Mouse (Mus musculus): ENCODE results near the gene Neu3. TPM values are rescaled to one million over a fixed set of nuclear protein-coding genes. Genes with fewer than 3 reads are reported as not detected.
"Not testable (repeated sequence)": the region's sequence is repeated elsewhere in the genome, so short reads cannot be mapped to it uniquely, and the experiment has no call there.

The Neu3 gene
- polyA plus RNA-seq, 1 experiment from 2014 or later = 3.4 TPM

DNA sequence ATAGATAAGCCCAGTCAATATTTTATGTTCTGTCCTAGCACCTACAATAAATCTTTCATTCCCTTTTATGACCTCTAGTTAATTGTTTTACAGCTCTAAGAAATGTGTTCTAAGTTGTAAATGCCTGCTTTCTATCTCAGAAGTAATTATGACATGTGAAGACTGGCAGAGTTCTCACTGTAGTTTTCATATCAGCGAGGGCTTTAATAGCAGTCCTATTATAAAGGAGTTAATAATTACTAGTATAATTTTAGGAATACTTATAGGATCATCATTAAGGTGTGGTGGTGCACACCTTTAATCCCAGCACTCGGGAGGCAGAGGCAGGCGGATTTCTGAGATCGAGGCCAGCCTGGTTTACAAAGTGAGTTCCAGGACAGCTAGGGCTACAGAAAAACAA is 16.6 kb downstream of the Neu3 start:
- no peaks in the 10 kb centered on the region for H3K9me3 ChIP-seq (replicated peaks)
- H3K27me3 ChIP-seq (replicated peaks) = no peaks in the 10 kb centered on the region
- H3K4me3 ChIP-seq = no peak overlapping the region
- ATAC-seq (ENCODE audit: insufficient number of reproducible peaks, low FRiP score) = no peak
- H3K4me2 ChIP-seq = no peak overlapping the region
- 91% methylated on average over 4 of the region's 4 CpGs for WGBS
- H3K4me1 ChIP-seq (replicated peaks) = no peaks in the 10 kb centered on the region
- no peak overlapping the region for H3K9ac ChIP-seq
- peaks cover 18% of the 10 kb centered on the region for H3K36me3 ChIP-seq
- H3K27ac ChIP-seq (ENCODE audit: poor library complexity, severe bottlenecking) = no peak overlapping the region

DNA sequence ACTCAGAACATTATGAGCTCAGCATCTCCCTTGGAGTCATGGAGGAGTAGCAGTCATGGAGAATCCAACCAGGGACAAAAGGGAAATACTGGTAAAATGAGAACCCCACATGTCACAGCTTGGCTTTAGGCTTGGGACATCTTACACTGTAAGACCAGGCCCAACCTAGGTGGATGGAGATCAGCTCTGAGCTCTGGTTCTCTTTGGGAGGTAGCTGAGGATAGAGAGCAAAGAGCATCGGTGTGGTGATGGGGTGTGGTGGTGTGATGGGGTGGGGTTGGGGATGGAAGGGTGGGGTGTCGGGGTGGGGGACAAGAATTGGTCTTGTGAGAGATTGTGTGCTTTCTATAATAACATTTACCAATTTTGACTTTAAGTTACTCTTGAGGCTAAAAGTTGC is 17.4 kb downstream of the Neu3 start:
- ATAC-seq (ENCODE audit: insufficient number of reproducible peaks, low FRiP score) = no peak
- no peak overlapping the region for H3K4me3 ChIP-seq
- 87% methylated on average over 2 of the region's 2 CpGs for WGBS

DNA sequence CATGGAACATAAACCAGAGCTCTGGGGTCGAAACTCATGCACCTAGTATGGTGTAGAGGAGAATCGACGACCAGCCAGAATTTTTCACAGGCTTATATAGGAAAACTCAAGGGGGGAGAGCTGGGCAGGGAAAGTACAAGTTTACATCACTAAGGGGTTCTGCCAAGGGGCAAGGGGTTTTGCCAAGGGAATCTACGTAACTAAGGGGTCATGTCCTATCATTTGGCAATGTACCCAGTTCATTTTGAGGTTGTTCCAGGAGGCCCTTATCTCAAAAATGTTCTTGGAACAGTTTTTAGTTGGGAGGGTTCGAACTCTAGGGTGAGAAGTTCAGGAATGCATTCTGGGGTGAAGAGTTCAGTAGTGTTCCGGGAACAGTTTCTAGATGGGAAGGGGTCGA is 21.2 kb downstream of the Neu3 start:
- not testable (repeated sequence) for H3K4me1 ChIP-seq (replicated peaks); H3K9me3 ChIP-seq (replicated peaks); H3K4me3 ChIP-seq; H3K4me2 ChIP-seq; H3K27ac ChIP-seq (ENCODE audit: poor library complexity, severe bottlenecking); ATAC-seq (ENCODE audit: insufficient number of reproducible peaks, low FRiP score); H3K9ac ChIP-seq; H3K36me3 ChIP-seq; H3K27me3 ChIP-seq (replicated peaks)
- 51% methylated on average over 7 of the region's 7 CpGs for WGBS

More for the DNA sequence above, 17.4 kb downstream of the Neu3 start:
- H3K4me1 ChIP-seq (replicated peaks) = no peaks in the 10 kb centered on the region
- H3K27ac ChIP-seq (ENCODE audit: poor library complexity, severe bottlenecking) = no peak overlapping the region
- H3K4me2 ChIP-seq = no peak overlapping the region
- peaks cover 18% of the 10 kb centered on the region for H3K36me3 ChIP-seq
- no peaks in the 10 kb centered on the region for H3K9me3 ChIP-seq (replicated peaks)
- H3K9ac ChIP-seq = no peak overlapping the region
- no peaks in the 10 kb centered on the region for H3K27me3 ChIP-seq (replicated peaks)

- Histone ChIP-seq H3K9ac (no peak overlapping the region), H3K9me3 (replicated peaks) (no peaks in the 10 kb centered on the region), H3K4me2 (no peak overlapping the region), H3K4me1 (replicated peaks) (no peaks in the 10 kb centered on the region), H3K4me3 (no peak overlapping the region), H3K27me3 (replicated peaks) (no peaks in the 10 kb centered on the region; the same call in 1 of the 2 replicates), H3K36me3 (no peaks in the 10 kb centered on the region), H3K27ac (ENCODE audit: poor library complexity, severe bottlenecking) (no peak overlapping the region)
- ATAC-seq (ENCODE audit: insufficient number of reproducible peaks, low FRiP score) = no peak
- WGBS = 74% methylated on average over 1 of the region's 1 CpGs
These were observed 22.9 kb downstream of the Neu3 start for GRCm38 (mm10) chr7:99805340-99805739.

DNA sequence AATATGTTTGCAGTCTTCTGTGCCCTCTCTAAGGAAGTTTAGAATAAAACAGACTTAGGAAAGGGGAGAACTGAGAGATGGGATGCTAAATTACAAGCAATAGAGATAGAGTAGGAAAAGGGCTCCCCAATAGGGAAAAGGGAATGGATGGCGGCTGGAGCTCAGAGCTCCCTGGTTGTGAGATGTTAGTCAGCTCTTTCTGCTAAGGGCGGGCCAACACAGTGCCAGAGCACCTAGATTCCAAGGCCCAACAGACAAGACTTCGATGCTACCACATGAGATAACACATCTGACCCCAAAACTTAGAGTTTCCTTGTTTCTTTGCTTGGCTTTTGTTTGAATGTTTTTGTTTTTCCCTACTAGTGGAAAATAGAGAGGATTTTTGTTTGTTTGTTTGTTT is 24.2 kb downstream of the Neu3 start:
- not testable (repeated sequence) for H3K4me1 ChIP-seq (replicated peaks); H3K4me2 ChIP-seq; H3K27ac ChIP-seq (ENCODE audit: poor library complexity, severe bottlenecking); H3K4me3 ChIP-seq; H3K36me3 ChIP-seq; H3K27me3 ChIP-seq (replicated peaks); H3K9me3 ChIP-seq (replicated peaks); H3K9ac ChIP-seq
- ATAC-seq (ENCODE audit: insufficient number of reproducible peaks, low FRiP score) = 0 out of 2 replicates have a peak, but pooled peaks have one; percentile 45
- 77% methylated on average over 3 of the region's 3 CpGs for WGBS

DNA sequence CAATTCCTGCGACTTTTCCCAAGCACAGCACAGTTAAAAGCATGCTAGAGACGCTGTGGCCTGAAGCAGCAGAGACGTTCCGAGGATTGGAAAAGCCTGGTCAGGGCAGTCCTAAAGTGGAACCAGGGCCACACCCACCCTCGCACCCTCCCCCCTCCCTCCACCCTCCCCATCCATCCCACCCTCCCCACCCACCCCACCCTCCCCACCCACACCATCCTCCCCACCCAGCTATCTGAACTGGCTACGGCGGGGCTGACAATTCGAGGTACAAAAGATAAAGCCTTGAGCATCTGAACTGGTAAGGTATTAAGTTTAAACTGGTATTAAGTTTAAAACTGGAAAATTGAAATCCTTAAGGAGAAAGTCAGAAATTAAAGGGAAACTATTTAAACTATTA is 24.7 kb downstream of the Neu3 start:
- ATAC-seq (ENCODE audit: insufficient number of reproducible peaks, low FRiP score) = peak; percentile 84
- H3K27me3 ChIP-seq (replicated peaks) = no peaks in the 10 kb centered on the region; the same call in 1 of the 2 replicates
- H3K4me3 ChIP-seq = no peak overlapping the region

DNA sequence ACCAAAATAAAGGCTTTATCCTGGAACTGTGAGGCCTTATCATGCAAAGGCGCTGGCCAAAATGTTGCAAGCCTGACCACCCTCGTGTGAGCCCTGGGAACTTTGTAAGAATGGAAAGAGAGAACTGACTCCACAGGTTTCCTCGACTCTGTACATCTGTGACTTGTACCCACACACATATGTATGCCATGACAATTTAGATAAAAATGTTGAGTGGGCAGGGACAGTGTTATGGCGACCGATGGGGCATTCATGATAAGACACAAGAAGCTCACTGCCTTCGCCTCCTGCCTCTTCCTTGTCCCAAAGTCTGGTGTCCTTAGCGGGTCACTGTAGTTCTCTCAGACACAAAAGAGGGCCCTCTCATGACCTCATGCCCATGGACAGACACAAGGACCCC is 29.1 kb downstream of the Neu3 start:
- Histone ChIP-seq H3K36me3 (no peaks in the 10 kb centered on the region), H3K4me1 (replicated peaks) (peaks cover 8% of the 10 kb centered on the region), H3K9me3 (replicated peaks) (no peaks in the 10 kb centered on the region), H3K27ac (ENCODE audit: poor library complexity, severe bottlenecking) (no peak overlapping the region), H3K27me3 (replicated peaks) (peaks cover 25% of the 10 kb centered on the region), H3K4me2 (no peak overlapping the region), H3K4me3 (no peak overlapping the region), H3K9ac (no peak overlapping the region)
- no peak for ATAC-seq (ENCODE audit: insufficient number of reproducible peaks, low FRiP score)
- 62% methylated on average over 7 of the region's 7 CpGs for WGBS

More for the DNA sequence above, 24.7 kb downstream of the Neu3 start:
- WGBS = 48% methylated on average over 8 of the region's 8 CpGs
- no peak overlapping the region for H3K9ac ChIP-seq
- no peaks in the 10 kb centered on the region for H3K9me3 ChIP-seq (replicated peaks)
- no peaks in the 10 kb centered on the region for H3K4me1 ChIP-seq (replicated peaks)
- no peak overlapping the region for H3K27ac ChIP-seq (ENCODE audit: poor library complexity, severe bottlenecking)
- no peaks in the 10 kb centered on the region for H3K36me3 ChIP-seq
- H3K4me2 ChIP-seq = no peak overlapping the region

GRCm38 (mm10) chr7:99797911-99798647 is 30.1 kb downstream of the Neu3 start:
- ATAC-seq (ENCODE audit: insufficient number of reproducible peaks, low FRiP score) = no peak
- WGBS = 40% methylated on average over 6 of the region's 6 CpGs
- Histone ChIP-seq H3K36me3 (no peaks in the 10 kb centered on the region), H3K9me3 (replicated peaks) (no peaks in the 10 kb centered on the region), H3K27ac (ENCODE audit: poor library complexity, severe bottlenecking) (no peak overlapping the region), H3K4me2 (no peak overlapping the region), H3K9ac (no peak overlapping the region), H3K4me1 (replicated peaks) (peaks cover 8% of the 10 kb centered on the region), H3K4me3 (no peak overlapping the region), H3K27me3 (replicated peaks) (peaks cover 25% of the 10 kb centered on the region)

- Histone ChIP-seq H3K9ac (no peak overlapping the region), H3K4me3 (no peak overlapping the region), H3K27me3 (replicated peaks) (peaks cover 25% of the 10 kb centered on the region), H3K4me2 (no peak overlapping the region), H3K36me3 (no peaks in the 10 kb centered on the region), H3K9me3 (replicated peaks) (no peaks in the 10 kb centered on the region), H3K4me1 (replicated peaks) (peaks cover 8% of the 10 kb centered on the region), H3K27ac (ENCODE audit: poor library complexity, severe bottlenecking) (no peak overlapping the region)
- 69% methylated on average over 3 of the region's 3 CpGs for WGBS
- ATAC-seq (ENCODE audit: insufficient number of reproducible peaks, low FRiP score) = no peak
These were observed 31.0 kb downstream of the Neu3 start for GRCm38 (mm10) chr7:99797261-99797660.

DNA sequence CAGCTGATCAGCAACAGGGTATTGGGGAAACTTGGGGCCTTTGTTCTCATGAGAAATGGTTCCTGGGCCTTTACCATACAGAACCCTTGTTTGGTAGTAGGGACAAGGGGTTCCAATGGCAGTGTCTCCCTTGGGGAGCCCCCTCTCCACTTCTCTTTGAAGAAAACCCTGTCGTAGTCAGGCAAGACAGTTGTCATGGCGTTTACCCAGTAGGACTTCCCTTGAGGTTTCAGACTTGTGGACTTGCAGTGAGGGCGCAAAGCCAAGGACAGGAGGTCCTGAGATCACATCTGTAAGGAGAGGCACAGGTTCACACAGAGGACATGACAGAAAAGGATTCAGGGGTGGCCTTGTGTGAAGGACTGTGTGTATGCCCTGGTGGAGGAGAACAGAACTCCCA is 31.7 kb downstream of the Neu3 start:
- Histone ChIP-seq H3K36me3 (no peaks in the 10 kb centered on the region), H3K4me3 (no peak overlapping the region), H3K27ac (ENCODE audit: poor library complexity, severe bottlenecking) (no peak overlapping the region), H3K4me1 (replicated peaks) (peaks cover 8% of the 10 kb centered on the region), H3K9ac (no peak overlapping the region), H3K4me2 (no peak overlapping the region), H3K9me3 (replicated peaks) (peaks cover 4% of the 10 kb centered on the region; the same call in 1 of the 2 replicates), H3K27me3 (replicated peaks) (peaks cover 25% of the 10 kb centered on the region)
- 76% methylated on average over 3 of the region's 3 CpGs for WGBS
- no peak for ATAC-seq (ENCODE audit: insufficient number of reproducible peaks, low FRiP score)

- ATAC-seq (ENCODE audit: insufficient number of reproducible peaks, low FRiP score) = no peak
- H3K27ac ChIP-seq (ENCODE audit: poor library complexity, severe bottlenecking) = no peak overlapping the region
- H3K4me1 ChIP-seq (replicated peaks) = peaks cover 8% of the 10 kb centered on the region
- H3K9me3 ChIP-seq (replicated peaks) = peaks cover 5% of the 10 kb centered on the region; the same call in 1 of the 2 replicates
- H3K36me3 ChIP-seq = no peaks in the 10 kb centered on the region
- no peak overlapping the region for H3K9ac ChIP-seq
- 18% methylated on average over 17 of the region's 17 CpGs for WGBS
- H3K4me3 ChIP-seq = 0 out of 2 replicates have a peak overlapping the region, but pooled peaks have one; percentile 2
- peak overlapping the region; percentile 52 for H3K4me2 ChIP-seq
- H3K27me3 ChIP-seq (replicated peaks) = peaks cover 25% of the 10 kb centered on the region
These were observed 32.8 kb downstream of the Neu3 start for GRCm38 (mm10) chr7:99795192-99795981.

Measured in heart, embryonic 12.5 days (tissue).